Mouse (Mus musculus) bone marrow macrophage, adult 2 months (primary cell): ENCODE measurements at regions not wholly inside any gene's neighbourhood (a gene's known extent, or its start where the extent isn't known, plus 50 kb on each side); places are given as distances from the start of the nearest gene placed in this dataset.

ENCODE experiments used
- CTCF ChIP-seq: IDR thresholded peaks from 2 replicates; pipeline ENCODE4 v1.5.1; 2012; ENCODE audit warnings: low read depth, mild to moderate bottlenecking, low read length, moderate library complexity
- POLR2A ChIP-seq: IDR thresholded peaks from 2 replicates; pipeline ENCODE4 v1.6.1; 2012; ENCODE audit warnings: mild to moderate bottlenecking, low read depth, low read length, borderline replicate concordance

- TF ChIP-seq CTCF (no peak), POLR2A (no peak)
Measured at GRCm38 (mm10) chr13:101848601-101849147, 80.7 kb upstream of the Pik3r1 start.
